Mouse (Mus musculus): ENCODE measurements around the gene Ccdc187. TPM values are rescaled to one million over a fixed set of nuclear protein-coding genes. Genes with fewer than 3 reads are reported as not detected.

Gene Ccdc187
- polyA plus RNA-seq, 1 experiment from 2014 or later: 0.58 TPM

GRCm38 (mm10) chr2:26317991-26318672 lies 23.8 kb upstream of the Ccdc187 start:
- H3K27ac ChIP-seq (ENCODE audit: low read length): no peak overlapping the region
- no peak for ATAC-seq (ENCODE audit: insufficient read depth, low FRiP score)
- H3K4me2 ChIP-seq (ENCODE audit: low read depth, low read length): no peak overlapping the region
- 0 out of 2 replicates have a peak, but pooled peaks cover under 1% of the 10 kb centered on the region for H3K36me3 ChIP-seq (ENCODE audit: control insufficient read depth, insufficient read depth, low read length)
- H3K4me3 ChIP-seq (replicated peaks; ENCODE audit: low read length): no peak overlapping the region
- WGBS: 85% methylated on average over 3 of the region's 3 CpGs
- no peaks in the 10 kb centered on the region for H3K27me3 ChIP-seq (ENCODE audit: control insufficient read depth, insufficient read depth, low read length)
- H3K4me1 ChIP-seq (ENCODE audit: control insufficient read depth, insufficient read depth, low read length): peaks cover 34% of the 10 kb centered on the region
- H3K9me3 ChIP-seq (replicated peaks; ENCODE audit: control insufficient read depth, low read length): no peaks in the 10 kb centered on the region
- H3K9ac ChIP-seq (ENCODE audit: low read length): no peak overlapping the region

GRCm38 (mm10) chr2:26317371-26317770 lies 23.0 kb upstream of the Ccdc187 start:
- ATAC-seq (ENCODE audit: insufficient read depth, low FRiP score): no peak
- Histone ChIP-seq H3K9me3 (replicated peaks; ENCODE audit: control insufficient read depth, low read length) (no peaks in the 10 kb centered on the region), H3K4me2 (ENCODE audit: low read depth, low read length) (peak overlapping the region; percentile 72), H3K9ac (ENCODE audit: low read length) (peak overlapping the region; percentile 90; the same call in 1 of the 2 replicates), H3K4me3 (replicated peaks; ENCODE audit: low read length) (peak overlapping the region; percentile 80; the same call in 1 of the 2 replicates), H3K27me3 (ENCODE audit: control insufficient read depth, insufficient read depth, low read length) (no peaks in the 10 kb centered on the region), H3K4me1 (ENCODE audit: control insufficient read depth, insufficient read depth, low read length) (peaks cover 34% of the 10 kb centered on the region), H3K36me3 (ENCODE audit: control insufficient read depth, insufficient read depth, low read length) (no peaks in the 10 kb centered on the region), H3K27ac (ENCODE audit: low read length) (peak overlapping the region; percentile 93; the same call in 1 of the 2 replicates)
- 60% methylated on average over 3 of the region's 3 CpGs for WGBS

- no peaks in the 10 kb centered on the region for H3K27me3 ChIP-seq (ENCODE audit: control insufficient read depth, insufficient read depth, low read length)
- H3K36me3 ChIP-seq (ENCODE audit: control insufficient read depth, insufficient read depth, low read length): no peaks in the 10 kb centered on the region
- peak overlapping the region; percentile 90 for H3K9ac ChIP-seq (ENCODE audit: low read length)
- ATAC-seq (ENCODE audit: insufficient read depth, low FRiP score): no peak
- H3K9me3 ChIP-seq (replicated peaks; ENCODE audit: control insufficient read depth, low read length): no peaks in the 10 kb centered on the region
- peak overlapping the region; percentile 72 for H3K4me2 ChIP-seq (ENCODE audit: low read depth, low read length)
- 48% methylated on average over 9 of the region's 9 CpGs for WGBS
- H3K27ac ChIP-seq (ENCODE audit: low read length): peak overlapping the region; percentile 93
- peaks cover 34% of the 10 kb centered on the region for H3K4me1 ChIP-seq (ENCODE audit: control insufficient read depth, insufficient read depth, low read length)
- peak overlapping the region; percentile 80 for H3K4me3 ChIP-seq (replicated peaks; ENCODE audit: low read length)
These were observed 22.4 kb upstream of the Ccdc187 start for GRCm38 (mm10) chr2:26316576-26317246.

GRCm38 (mm10) chr2:26315925-26316311 lies 21.6 kb upstream of the Ccdc187 start:
- peaks cover 34% of the 10 kb centered on the region for H3K4me1 ChIP-seq (ENCODE audit: control insufficient read depth, insufficient read depth, low read length)
- WGBS: 0% methylated on average over 11 of the region's 11 CpGs
- peak; percentile 56 for ATAC-seq (ENCODE audit: insufficient read depth, low FRiP score)

GRCm38 (mm10) chr2:26315072-26315924 lies 20.9 kb upstream of the Ccdc187 start, which contains the start of gene Gpsm1:
Gene Gpsm1, plus strand, starts transcription at chr2:26315515.
- Histone ChIP-seq H3K9me3 (replicated peaks; ENCODE audit: control insufficient read depth, low read length) (no peaks in the 10 kb centered on the region), H3K9ac (ENCODE audit: low read length) (peak within 1 kb of the TSS; percentile 90), H3K27ac (ENCODE audit: low read length) (peak within 1 kb of the TSS; percentile 93), H3K4me3 (replicated peaks; ENCODE audit: low read length) (peak within 1 kb of the TSS; percentile 80), H3K4me1 (ENCODE audit: control insufficient read depth, insufficient read depth, low read length) (peaks cover 34% of the 10 kb centered on the region), H3K36me3 (ENCODE audit: control insufficient read depth, insufficient read depth, low read length) (no peaks in the 10 kb centered on the region), H3K4me2 (ENCODE audit: low read depth, low read length) (peak within 1 kb of the TSS; percentile 72), H3K27me3 (ENCODE audit: control insufficient read depth, insufficient read depth, low read length) (no peaks in the 10 kb centered on the region)
- peak; percentile 80 for ATAC-seq (ENCODE audit: insufficient read depth, low FRiP score)
- under 1% methylated on average over 50 of the region's 66 CpGs for WGBS

More at GRCm38 (mm10) chr2:26315925-26316311, 21.6 kb upstream of the Ccdc187 start:
- Histone ChIP-seq H3K4me2 (ENCODE audit: low read depth, low read length) (peak overlapping the region; percentile 72), H3K36me3 (ENCODE audit: control insufficient read depth, insufficient read depth, low read length) (no peaks in the 10 kb centered on the region), H3K27ac (ENCODE audit: low read length) (peak overlapping the region; percentile 93), H3K4me3 (replicated peaks; ENCODE audit: low read length) (peak overlapping the region; percentile 80), H3K9me3 (replicated peaks; ENCODE audit: control insufficient read depth, low read length) (no peaks in the 10 kb centered on the region), H3K27me3 (ENCODE audit: control insufficient read depth, insufficient read depth, low read length) (no peaks in the 10 kb centered on the region), H3K9ac (ENCODE audit: low read length) (peak overlapping the region; percentile 90)

- H3K4me3 ChIP-seq (replicated peaks; ENCODE audit: low read length): peak overlapping the region; percentile 80
- WGBS: 27% methylated on average over 13 of the region's 13 CpGs
- H3K4me1 ChIP-seq (ENCODE audit: control insufficient read depth, insufficient read depth, low read length): peaks cover 41% of the 10 kb centered on the region
- peak overlapping the region; percentile 90 for H3K9ac ChIP-seq (ENCODE audit: low read length)
- H3K9me3 ChIP-seq (replicated peaks; ENCODE audit: control insufficient read depth, low read length): no peaks in the 10 kb centered on the region
- peak; percentile 30; the same call in 1 of the 2 replicates for ATAC-seq (ENCODE audit: insufficient read depth, low FRiP score)
- peak overlapping the region; percentile 72 for H3K4me2 ChIP-seq (ENCODE audit: low read depth, low read length)
- no peaks in the 10 kb centered on the region for H3K27me3 ChIP-seq (ENCODE audit: control insufficient read depth, insufficient read depth, low read length)
- H3K27ac ChIP-seq (ENCODE audit: low read length): peak overlapping the region; percentile 93
- H3K36me3 ChIP-seq (ENCODE audit: control insufficient read depth, insufficient read depth, low read length): no peaks in the 10 kb centered on the region
These were observed 20.1 kb upstream of the Ccdc187 start for GRCm38 (mm10) chr2:26314281-26315071.

GRCm38 (mm10) chr2:26313394-26313793 lies 19.0 kb upstream of the Ccdc187 start:
- Histone ChIP-seq H3K36me3 (ENCODE audit: control insufficient read depth, insufficient read depth, low read length) (no peaks in the 10 kb centered on the region), H3K4me3 (replicated peaks; ENCODE audit: low read length) (no peak overlapping the region), H3K4me1 (ENCODE audit: control insufficient read depth, insufficient read depth, low read length) (peaks cover 44% of the 10 kb centered on the region), H3K4me2 (ENCODE audit: low read depth, low read length) (no peak overlapping the region), H3K9ac (ENCODE audit: low read length) (no peak overlapping the region), H3K27me3 (ENCODE audit: control insufficient read depth, insufficient read depth, low read length) (no peaks in the 10 kb centered on the region), H3K9me3 (replicated peaks; ENCODE audit: control insufficient read depth, low read length) (no peaks in the 10 kb centered on the region), H3K27ac (ENCODE audit: low read length) (no peak overlapping the region)
- WGBS: 86% methylated on average over 1 of the region's 1 CpGs
- ATAC-seq (ENCODE audit: insufficient read depth, low FRiP score): no peak

GRCm38 (mm10) chr2:26312812-26313211 lies 18.5 kb upstream of the Ccdc187 start:
- Histone ChIP-seq H3K36me3 (ENCODE audit: control insufficient read depth, insufficient read depth, low read length) (no peaks in the 10 kb centered on the region), H3K27me3 (ENCODE audit: control insufficient read depth, insufficient read depth, low read length) (no peaks in the 10 kb centered on the region), H3K4me2 (ENCODE audit: low read depth, low read length) (no peak overlapping the region), H3K9ac (ENCODE audit: low read length) (no peak overlapping the region), H3K9me3 (replicated peaks; ENCODE audit: control insufficient read depth, low read length) (no peaks in the 10 kb centered on the region), H3K4me1 (ENCODE audit: control insufficient read depth, insufficient read depth, low read length) (peaks cover 41% of the 10 kb centered on the region), H3K4me3 (replicated peaks; ENCODE audit: low read length) (no peak overlapping the region), H3K27ac (ENCODE audit: low read length) (no peak overlapping the region)
- ATAC-seq (ENCODE audit: insufficient read depth, low FRiP score): no peak
- WGBS: 56% methylated on average over 2 of the region's 2 CpGs

All from stomach, embryonic 16.5 days (tissue).